Mouse (Mus musculus): ENCODE measurements around the gene Acap3.

DNA sequence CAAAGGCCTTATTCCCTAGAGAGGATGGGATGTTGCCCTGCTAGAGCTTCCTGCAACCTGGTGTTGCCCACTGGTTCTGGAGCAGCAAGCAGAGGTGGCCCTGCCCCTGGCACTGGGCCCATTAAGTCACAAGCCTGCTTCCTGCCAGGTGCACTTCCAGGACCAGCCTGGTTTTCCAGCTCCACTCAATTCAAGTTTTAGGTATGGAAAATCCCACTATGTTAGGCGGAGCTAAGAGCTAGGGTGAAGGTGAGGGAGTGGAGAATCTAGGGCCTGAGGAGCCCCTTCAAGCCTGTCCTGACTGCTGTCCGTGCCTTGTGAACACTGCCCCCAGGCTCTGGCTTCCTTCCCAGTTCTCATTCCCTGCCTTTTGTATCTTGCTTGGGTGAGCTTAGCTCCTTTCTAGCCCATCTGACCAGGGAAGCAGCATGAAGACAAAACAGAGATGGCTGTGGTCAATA is 39.6 kb upstream of the Acap3 start:
- TF ChIP-seq EP300 (optimal IDR thresholded peaks at IDR 0.05) = no peak
- no peak for TF ChIP-seq CTCF (IDR thresholded peaks at IDR 0.05; ENCODE audit: low read depth)

Measured in stomach, postnatal 0 days (tissue).